Mouse (Mus musculus): ENCODE measurements around the gene Acsf3.

GRCm38 (mm10) chr8:122859843-122860242, 84.6 kb downstream of the Acsf3 start:
- no peak for TF ChIP-seq POLR2A (IDR thresholded peaks at IDR 0.05; ENCODE audit: borderline replicate concordance, low read depth, low read length)
- TF ChIP-seq CTCF (IDR thresholded peaks at IDR 0.05; ENCODE audit: low read depth, low read length) = no peak

Measured in bone marrow macrophage, adult 2 months (primary cell).